Mouse (Mus musculus): Measurements from ENCODE around the gene Bok.

Gene Bok

GRCm38 (mm10) chr1:93689901-93690496 is 4.5 kb downstream of the Bok start:
- DNase-seq (ENCODE audit: low spot score in 2 of 2): no peak

- no peak for DNase-seq (ENCODE audit: low spot score in 2 of 2)
These were observed 5.6 kb downstream of the Bok start for GRCm38 (mm10) chr1:93691106-93691505.

DNA sequence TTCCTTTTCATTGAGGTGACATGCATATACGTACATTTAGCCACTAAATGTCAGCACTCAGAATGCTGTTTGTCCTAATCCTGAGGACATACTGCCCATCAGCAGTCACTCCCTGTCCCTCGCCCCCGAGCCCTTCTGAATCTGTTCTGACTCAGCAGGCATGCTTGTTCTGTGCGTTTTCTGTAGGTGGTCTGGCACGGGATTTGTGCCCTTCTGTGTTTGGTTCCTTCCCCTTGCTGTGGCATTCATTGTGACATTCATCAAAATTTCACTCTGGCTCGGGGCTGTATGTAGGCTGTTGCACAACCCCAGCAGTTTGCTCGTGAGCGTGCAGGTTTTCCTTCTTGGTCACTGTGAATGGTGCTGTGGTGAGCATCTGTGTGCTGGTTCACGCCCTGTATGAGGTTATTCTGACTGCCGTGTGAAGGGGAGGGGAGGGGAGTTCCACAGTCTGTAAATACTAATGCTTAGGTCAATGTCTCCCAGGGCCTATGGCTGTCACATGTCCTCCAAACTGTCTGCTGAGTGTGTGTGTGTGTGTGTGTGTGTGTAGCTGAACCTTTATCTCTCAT is 6.4 kb downstream of the Bok start:
- DNase-seq (ENCODE audit: low spot score in 2 of 2): peak; percentile 32 to 36

- no peak for DNase-seq (ENCODE audit: low spot score in 2 of 2)
These were observed 7.3 kb downstream of the Bok start for GRCm38 (mm10) chr1:93692773-93693172.

DNA sequence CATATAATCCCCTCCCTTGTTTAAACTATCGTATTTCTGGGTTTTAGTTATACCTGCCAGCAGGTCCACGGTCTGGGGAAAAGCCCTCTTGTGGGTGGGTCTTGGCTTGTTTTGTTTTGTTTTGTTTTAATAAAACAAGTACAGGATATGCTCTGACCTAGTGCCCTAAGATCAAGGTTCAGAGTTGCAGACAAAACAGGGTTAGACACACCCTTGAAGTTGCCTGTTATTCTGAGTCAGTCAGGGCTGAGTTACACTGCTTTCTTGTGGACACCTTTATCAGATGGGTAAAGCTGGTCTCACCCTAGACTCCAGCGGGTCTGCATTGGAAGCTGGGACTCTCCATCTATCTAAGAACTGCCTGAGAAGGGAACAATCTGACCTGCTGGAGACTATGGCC is 8.0 kb downstream of the Bok start:
- DNase-seq (ENCODE audit: low spot score in 2 of 2): no peak

DNA sequence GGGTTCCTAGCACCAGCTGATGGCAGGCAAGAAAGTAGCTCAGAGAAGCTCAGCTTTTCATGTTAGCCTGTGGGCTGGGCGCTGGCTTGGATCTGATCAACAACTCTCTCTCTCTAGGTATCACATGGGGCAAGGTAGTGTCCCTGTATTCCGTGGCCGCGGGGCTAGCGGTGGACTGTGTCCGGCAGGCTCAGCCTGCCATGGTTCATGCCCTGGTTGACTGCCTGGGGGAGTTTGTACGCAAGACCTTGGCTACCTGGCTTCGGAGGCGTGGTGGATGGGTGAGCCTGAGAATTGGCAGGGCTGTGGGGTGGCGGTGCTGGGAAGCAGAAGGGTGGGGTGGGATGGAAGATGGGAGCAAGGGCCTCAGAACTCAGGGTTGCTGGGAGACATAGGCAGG is 8.5 kb downstream of the Bok start:
- no peak for DNase-seq (ENCODE audit: low spot score in 2 of 2)

DNA sequence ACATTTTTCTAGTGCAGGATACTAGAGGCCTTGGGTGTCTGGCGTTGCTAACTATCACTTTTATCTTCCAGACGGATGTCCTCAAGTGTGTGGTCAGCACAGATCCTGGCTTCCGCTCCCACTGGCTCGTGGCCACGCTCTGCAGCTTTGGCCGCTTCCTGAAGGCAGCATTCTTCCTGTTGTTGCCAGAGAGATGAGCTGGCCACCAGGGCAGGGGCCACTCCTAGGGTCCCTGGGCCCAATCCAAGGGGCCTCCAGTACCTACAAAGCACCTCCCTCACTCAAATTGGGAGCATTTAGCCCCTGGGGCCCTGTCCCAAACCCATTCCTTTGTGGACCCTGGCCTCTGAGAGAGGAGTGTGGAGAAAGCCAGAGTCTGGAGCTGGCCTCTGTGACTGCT is 9.5 kb downstream of the Bok start:
- no peak for DNase-seq (ENCODE audit: low spot score in 2 of 2)

- DNase-seq (ENCODE audit: low spot score in 2 of 2): no peak
These were observed 11.9 kb downstream of the Bok start for GRCm38 (mm10) chr1:93697317-93697716.

- peak; percentile 68 to 85 for DNase-seq (ENCODE audit: low spot score in 2 of 2)
These were observed 13.7 kb downstream of the Bok start for GRCm38 (mm10) chr1:93699159-93699558.

DNA sequence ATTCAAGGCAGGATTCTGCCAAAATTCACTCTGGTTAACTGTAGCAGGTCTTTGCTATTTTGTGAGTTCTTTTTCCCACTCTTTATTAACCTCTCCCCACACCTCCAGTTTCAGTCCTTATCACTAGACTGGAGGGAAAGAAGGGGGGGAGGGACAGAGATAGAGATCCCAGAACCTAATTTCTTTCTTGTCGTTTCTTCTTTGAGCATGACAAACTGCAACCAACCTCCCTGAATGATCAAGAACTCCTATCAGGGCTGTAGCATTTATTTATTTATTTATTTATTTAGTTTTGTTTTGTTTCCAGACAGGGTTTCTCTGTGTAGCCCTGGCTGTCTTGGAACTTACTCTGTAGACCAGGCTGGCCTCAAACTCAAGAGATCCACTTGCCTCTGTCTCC is 16.6 kb downstream of the Bok start:
- no peak for DNase-seq (ENCODE audit: low spot score in 2 of 2)

- DNase-seq (ENCODE audit: low spot score in 2 of 2): no peak
These were observed 18.1 kb downstream of the Bok start for GRCm38 (mm10) chr1:93703472-93704048.

GRCm38 (mm10) chr1:93704341-93704740 is 18.9 kb downstream of the Bok start:
- DNase-seq (ENCODE audit: low spot score in 2 of 2): no peak

DNA sequence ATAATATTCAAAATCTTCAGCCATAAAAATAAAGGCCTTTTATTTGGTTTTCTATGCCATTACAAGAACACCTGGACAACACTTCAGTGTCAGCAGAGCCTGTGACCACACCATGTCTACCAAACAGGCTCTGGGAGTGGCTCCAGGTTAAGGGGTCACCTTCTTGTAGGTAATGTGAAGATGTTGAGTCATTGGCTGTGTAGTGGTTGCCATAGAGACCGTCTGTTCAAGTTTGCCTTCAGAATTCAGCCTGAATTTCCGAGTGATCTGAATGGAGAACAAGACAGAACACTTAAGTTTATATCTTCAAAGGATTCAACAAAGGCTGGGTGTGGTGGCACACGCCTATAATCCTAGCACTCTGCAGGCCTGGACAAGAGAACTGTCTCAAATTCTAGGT is 19.9 kb downstream of the Bok start:
- DNase-seq (ENCODE audit: low spot score in 2 of 2): no peak

- no peak for DNase-seq (ENCODE audit: low spot score in 2 of 2)
These were observed 30.7 kb downstream of the Bok start for GRCm38 (mm10) chr1:93716166-93716565.

- DNase-seq (ENCODE audit: low spot score in 2 of 2): no peak
These were observed 36.1 kb downstream of the Bok start for GRCm38 (mm10) chr1:93721557-93721956.

- no peak for DNase-seq (ENCODE audit: low spot score in 2 of 2)
These were observed 39.2 kb downstream of the Bok start for GRCm38 (mm10) chr1:93724623-93725022.

- DNase-seq (ENCODE audit: low spot score in 2 of 2): no peak
These were observed 40.2 kb downstream of the Bok start for GRCm38 (mm10) chr1:93725665-93726064.

DNA sequence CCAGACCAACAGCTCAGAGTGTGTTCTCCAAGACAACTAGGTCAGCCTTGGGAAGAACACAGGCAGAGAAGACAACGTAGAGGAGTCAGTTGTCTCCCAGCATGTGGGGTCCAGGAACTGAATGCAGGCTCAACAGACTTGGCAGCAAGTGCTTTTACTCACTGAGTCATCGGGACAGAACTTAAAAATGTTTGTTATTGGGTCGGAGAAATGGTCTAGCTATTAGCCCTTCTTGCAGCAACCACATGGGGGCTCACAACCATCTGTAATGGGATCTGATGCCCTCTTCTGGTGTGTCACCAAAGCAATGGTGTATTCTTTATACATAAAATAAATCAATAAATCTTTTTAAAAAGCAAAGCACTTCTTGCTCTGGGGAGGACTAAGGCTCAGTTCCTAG is 40.7 kb downstream of the Bok start:
- no peak for DNase-seq (ENCODE audit: low spot score in 2 of 2)

DNA sequence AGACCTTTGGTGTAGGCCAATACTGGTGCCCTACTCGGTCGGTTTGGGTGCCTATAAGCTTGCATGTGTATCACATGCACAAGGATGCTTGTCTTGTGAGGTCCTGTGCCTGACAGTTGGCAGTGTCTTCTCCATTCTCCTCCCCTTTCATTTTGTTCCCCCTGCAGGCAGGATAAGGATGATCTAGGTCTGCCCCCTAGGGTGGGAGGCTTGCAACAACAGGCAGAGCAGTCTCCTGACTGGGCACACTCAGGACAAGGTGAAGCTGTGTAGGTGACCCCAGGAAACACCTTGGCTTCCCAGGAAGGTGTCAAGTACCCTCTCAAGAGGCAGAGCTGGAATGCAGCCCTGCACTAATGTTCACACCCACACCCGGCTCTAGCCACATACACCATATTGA is 41.5 kb downstream of the Bok start:
- peak; percentile 41 for DNase-seq (ENCODE audit: low spot score in 2 of 2)

DNA sequence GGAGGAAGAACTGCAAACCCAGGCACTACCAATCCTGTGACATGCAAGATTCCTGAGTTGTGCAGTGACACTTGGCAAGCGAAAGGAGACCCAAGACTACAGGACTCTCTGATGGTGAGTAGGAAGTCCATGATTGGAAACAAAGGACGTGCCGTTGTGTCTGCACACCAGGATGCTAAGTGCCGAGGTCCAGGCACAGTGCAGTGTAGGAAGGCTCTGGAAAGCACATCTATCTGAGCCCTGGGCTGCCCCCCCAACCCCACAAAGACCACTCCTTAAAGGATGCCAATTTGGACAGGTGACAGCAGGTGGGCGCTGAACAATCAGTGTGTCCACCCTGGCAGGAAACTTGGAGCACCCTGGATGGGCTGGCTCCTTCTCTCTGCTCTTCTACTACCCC is 45.6 kb downstream of the Bok start:
- DNase-seq (ENCODE audit: low spot score in 2 of 2): no peak

- peak in 1 of 2 experiments; percentile 35 for DNase-seq (ENCODE audit: low spot score in 2 of 2)
These were observed 46.4 kb downstream of the Bok start for GRCm38 (mm10) chr1:93731880-93732281.

DNA sequence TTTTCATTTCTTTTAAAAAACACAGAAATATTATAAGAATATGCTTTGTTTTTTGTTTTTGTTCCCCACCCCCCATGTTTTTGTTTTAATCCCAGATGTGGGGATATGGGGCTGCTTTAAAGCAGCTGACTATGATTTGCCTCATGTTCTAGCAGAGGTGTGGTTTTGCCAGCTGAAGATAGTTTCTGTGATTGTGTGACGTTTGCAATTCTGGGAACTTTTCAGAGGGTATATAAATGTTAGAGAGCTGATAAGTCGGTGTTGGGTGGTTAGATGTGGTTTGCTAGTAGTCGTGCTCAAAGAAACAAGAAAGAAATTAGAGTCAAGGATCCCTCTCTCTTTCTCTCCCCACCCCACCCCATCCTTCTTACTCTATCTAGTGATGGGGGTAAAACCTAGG is 50.4 kb downstream of the Bok start:
- DNase-seq (ENCODE audit: low spot score in 2 of 2): no peak

DNA sequence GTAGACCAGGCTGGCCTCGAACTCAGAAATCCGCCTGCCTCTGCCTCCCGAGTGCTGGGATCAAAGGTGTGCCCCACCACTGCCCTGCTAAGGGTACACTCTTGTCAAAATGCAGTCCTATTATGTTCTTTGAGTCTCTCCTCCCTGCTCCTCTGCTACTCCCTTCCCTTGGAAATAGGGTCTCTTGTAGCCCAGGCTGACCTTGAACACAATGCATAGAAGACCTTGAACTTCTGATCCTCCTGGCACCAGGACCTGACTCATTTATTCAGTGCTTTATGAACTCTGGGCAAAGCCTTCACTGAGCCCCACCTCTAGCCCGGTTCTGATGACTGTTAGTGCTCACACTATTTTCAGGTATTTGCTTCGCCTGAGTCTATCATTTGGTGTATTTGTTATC is 52.3 kb downstream of the Bok start:
- DNase-seq (ENCODE audit: low spot score in 2 of 2): no peak

DNA sequence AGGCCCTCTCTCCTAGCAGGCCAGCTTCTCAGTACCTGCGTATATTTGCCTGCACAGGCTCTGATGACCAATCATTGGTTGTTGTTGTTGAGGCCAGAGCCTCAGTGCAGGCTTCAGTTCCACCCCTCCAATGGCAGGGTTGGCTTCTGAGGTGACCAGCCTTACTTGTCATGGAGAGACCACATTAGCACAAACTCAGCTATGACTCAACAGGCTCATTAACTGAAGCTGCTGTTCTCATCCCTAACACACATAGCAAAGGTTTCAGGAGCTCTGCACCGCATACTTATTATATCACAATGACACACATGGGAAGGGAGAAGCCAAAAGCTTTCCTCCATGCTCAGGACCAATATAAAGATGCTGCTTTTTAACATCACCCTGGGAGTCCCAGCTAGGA is 55.2 kb downstream of the Bok start:
- no peak for DNase-seq (ENCODE audit: low spot score in 2 of 2)
